Mouse (Mus musculus) MEL-GATA-1-ER (cell line): ENCODE results near the gene Cacng2.

Experiments
- DNase-seq: peaks from one replicate; pipeline ENCODE4 v3.0.0-alpha.2; 2012; ENCODE audit warnings: low read depth; ENCODE audit errors: extremely low read depth

Gene Cacng2

GRCm38 (mm10) chr15:77955440-77956403 is 164.1 kb downstream of the Cacng2 start:
- DNase-seq = no peak

DNA sequence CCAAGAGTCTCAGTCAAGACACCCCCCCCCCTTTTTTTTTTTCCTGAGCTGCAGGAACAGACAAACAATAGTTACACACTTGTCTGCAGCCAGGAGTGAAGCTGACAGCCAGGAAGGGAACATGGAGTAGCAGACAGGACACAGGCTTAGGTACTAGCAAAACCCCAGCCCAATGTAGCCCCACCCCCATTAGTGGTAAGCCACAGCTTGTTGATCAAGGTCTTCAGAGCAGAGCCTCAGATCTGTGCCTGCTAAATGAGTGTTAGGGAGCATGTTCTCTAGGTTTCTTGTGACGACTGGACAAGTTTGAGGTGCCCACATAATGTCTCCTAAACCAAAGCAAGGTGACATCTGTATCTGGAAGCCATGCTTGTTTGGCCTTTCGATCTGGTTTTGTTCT is 165.5 kb downstream of the Cacng2 start:
- DNase-seq = no peak

- DNase-seq = no peak
These were observed 166.9 kb downstream of the Cacng2 start for GRCm38 (mm10) chr15:77952921-77953320.

DNA sequence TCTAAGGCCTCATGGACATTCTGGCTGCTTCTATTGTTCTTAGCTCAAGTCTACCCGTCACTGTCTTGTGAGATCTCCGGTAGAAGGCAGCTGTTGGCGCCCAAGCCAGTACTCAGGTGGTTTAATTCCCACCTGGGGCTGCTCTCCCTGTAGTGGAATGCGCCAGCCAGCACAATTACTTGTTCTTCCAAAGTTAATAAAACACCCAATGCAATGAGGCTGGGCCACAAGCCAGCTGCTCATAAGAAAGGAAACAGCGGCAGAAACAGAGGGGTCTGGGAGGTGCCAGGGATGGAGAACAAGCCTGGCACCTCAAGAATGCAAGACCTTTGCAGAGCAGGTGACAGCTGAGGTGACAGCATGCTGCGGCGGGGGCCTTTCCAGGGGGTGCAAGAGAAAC is 170.8 kb downstream of the Cacng2 start:
- DNase-seq = no peak

DNA sequence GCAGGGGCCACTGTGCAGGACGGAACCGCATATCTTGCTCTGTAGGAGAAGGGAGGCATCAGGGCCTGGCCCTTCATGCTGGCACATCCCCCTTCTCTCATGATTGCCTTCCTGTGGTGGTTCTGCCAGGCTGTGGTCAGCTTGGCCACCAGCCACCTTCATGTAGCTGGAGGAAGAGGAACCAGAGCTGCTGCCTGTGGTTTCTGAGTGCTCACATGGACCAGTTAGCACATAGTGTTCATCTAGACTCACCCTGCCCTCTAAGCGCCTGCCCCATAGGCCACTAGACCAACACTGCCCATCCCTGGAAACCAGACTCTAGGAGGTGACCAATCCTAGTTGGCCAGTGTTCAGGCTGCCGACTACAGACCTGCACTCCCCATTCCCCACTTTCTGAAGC is 174.1 kb downstream of the Cacng2 start:
- no peak for DNase-seq
